Mouse (Mus musculus) kidney, postnatal 36 days (tissue): ENCODE measurements at regions not wholly inside any gene's neighbourhood (a gene's known extent, or its start where the extent isn't known, plus 50 kb on each side); places are given as distances from the start of the nearest gene placed in this dataset.
"Not testable (repeated sequence)": the region's sequence is repeated elsewhere in the genome, so short reads cannot be mapped to it uniquely, and the experiment has no call there.

ENCODE experiments used
- DNase-seq, 2 experiments: peaks; one replicate each; pipeline ENCODE4 v3.0.0; 2021 to 2022; ENCODE audit warnings: mixed read lengths in 2 of 2

DNA sequence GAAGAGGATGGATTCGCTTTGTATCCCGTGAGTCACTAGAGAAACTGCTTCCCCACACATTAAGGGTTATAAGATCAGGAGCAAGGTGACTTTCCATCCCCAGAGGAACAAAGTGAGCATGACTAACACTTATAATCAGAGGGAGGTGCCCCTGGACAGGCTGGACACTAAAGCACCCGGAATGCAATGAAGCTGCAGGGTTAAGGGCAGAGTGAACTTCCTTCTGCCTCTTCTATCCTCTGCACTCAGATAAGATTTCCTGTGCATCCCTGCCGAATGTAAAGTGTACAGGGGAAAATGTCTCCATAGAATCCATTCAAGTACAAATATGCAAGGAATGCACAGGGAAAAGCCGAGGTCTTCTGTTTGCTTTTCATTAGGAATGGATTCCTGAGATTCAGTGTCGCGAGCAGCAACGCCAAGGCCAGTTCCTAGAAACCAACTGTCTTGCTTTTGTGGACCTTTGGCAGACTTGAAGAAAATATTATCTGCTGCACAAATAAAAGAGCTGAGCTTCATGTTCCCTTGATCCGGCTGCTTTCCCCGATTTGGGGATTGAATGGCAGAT is 58.5 kb upstream of the Fbxl7 start:
- DNase-seq, result no peak

DNA sequence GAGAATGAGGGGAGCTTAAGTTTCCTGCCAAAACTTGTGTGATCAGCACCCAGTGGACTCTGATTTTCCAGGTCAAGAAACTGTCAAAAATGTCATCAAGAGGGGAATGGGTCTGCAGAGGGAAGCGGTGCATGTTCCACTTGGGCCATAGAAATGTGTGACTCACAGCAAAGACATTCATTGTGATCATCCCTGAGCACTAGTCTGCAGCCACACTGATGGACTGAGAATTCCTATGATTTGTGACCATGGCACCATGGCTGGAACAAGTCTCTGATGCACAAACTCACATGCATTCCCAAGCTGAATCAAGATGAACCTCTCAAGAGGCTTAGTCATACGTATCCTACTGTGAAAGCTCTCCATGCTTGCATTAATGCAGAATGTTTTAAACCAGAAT is 63.6 kb upstream of the Fbxl7 start:
- DNase-seq, result no peak

DNA sequence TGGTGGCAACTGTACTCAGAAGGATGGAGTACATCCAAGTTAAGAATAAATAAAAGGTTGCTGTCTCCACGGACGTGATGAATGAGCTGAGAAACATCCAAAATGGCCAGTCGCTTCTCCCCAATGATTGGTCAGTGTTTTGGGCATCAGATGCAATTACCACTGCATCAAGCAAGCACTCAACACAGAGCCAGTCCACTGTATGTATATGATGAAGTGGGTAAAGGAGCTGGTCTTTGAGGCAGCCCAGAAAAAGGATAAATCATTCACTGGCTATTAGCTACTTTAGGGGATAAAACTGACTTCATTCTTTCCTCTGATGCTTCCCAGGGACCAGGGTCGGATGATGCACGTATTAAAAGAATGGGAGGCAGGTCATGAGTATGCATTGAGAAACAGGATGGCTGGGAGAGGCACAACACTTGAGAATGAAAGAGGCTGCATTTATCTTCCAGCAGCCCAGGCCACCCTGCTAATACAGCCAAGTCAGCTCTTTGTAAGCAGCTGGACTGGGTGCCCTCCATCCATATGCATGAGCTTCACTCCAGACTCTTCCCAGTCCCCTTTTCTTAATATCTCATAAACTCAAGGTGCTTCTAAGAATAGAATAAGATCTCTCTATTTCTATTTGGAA is 73.1 kb upstream of the Fbxl7 start:
- DNase-seq, result no peak

DNA sequence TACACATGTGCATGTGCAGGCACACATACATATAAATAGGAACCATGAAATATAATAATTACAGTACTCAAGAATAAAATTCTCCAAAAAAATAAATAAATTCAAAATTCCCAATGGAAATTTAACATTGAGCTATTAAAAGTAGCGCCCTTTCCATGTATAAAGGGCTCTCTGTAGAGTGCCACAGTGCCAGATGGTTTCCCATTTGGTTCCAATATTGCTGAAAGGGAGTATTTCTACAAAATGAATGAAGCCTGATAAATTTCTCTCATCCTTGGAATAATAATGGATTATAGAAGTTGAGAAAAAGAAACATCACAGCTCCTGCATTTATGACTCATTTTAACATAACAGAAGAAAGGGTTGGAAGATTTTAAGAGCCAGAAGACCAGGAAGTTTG is 75.4 kb upstream of the Fbxl7 start:
- DNase-seq, result no peak

DNA sequence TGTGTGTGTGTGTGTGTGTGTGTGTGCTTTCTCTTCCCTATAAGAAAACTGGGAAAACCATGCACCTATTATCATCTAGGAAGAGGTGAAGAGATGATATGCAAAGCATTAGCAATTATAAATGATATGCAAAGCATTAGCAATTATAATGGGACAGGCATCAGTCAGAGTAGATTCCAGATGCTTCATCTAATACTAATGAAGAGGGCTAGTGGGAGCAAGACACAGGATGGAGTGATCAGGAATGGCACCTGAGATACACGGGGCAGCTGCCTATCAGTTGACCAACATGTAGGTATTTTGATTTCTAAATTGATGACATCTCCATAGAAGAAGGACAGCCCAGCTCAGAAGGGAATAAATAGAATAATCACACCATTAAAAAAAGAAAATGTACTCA is 97.7 kb upstream of the Fbxl7 start:
- DNase-seq, result no peak

DNA sequence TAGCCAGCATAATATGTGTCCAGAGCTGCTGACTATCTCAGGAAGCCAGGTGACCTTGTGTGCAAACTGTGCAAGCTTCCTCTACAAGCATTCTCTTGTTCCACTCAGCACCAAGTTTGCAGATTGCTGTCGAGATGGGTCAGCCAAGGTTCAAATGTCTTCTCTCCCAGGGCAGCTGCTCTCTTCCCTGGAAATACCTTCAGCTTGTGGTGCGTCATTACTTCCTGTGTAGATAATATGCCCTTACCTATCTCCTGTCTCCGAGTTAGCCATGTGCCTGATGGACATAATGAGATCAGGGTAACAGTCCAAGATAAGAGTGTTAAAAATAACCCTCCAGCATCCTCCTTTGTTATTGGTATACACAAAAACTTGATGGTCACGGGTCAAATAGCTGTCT is 113.7 kb upstream of the Fbxl7 start:
- DNase-seq, result no peak

DNA sequence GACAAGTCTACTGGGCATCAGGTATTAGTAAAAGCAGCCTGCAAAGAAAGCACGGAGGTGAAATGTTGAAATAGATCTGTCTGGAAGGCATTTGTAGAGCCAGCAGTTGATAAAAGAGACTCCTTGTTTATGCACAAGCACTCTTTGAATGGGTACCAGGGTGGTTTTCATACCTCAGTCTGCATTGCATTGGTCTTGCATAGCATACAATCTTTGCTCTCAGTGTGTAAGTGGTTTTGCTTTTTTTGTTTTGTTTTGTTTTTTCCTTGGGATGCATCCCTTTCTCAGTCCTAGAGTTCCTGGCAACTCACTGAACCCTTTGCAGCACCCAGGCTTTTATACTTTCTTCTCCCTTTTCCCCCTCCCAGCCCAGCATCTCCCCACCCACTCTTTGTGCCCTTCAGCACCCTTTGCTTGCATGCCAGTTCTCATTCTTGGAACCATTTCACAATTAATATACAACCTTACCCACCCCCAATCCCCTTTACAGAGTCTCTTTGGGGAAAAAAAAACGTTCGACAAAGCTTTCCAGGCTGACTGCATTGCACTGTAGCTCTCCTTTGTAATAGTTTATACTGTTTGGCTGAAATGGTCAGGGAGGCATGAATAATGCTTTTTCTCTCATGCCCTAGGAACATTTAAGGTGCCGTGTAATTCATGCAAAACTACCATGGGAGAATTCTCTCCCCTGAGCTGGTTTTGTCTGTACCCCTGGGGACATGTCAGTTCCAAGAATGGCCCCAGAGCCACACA is 118.7 kb upstream of the Fbxl7 start:
- peak; percentile 1 to 3 for DNase-seq

DNA sequence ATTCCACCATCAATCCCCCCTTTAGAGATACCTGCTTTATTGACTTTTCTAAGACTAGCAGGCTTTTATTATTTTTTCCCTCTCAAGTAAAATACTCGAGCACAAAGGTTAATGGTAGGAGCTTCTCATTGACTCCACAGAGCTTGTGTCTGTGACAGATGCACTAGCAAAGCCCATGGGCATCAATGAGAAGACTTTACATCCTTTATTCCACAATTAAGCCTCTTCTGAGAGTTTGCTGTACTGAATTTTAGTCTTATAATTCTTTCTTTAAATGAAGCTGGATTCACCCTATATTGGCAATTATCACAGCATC is 119.2 kb upstream of the Fbxl7 start:
- no peak for DNase-seq

DNA sequence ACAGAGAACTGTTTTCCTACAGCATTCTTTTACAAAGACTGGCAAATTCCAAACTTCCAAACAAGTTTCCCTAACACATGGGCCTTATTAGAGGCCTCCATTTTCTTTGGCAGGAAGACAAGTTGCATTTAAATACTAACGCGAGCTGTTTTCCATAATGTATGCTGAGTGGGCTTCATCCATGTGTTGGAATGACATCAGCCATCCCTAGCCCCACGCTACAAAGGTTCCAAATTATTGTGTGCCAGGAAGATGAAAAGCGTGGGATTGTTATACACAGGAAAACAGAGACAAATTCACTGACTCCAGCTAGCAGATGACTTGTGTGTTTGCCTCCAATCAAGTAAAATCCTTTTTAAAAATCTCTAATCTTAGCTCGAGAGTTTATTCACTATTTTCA is 125.1 kb upstream of the Fbxl7 start:
- DNase-seq, result no peak

DNA sequence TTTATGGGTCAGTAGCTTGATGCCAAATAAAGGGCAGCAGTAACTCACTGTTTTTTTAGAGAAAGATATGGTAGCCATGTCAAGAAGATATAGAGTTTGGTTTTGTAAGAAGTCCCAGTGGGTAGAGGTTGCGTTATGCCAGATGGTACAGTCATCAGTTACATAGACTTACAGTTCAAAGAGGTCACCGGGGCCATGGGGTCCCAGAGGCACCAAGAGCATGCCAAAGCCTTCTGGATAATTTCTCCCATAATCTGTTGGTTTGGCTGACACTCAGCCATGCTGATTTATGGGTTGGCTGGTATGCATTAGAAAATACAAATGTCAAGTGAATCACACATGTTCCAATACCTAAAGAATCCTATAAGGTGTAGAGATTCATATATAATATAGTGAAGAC is 137.9 kb upstream of the Fbxl7 start:
- no peak for DNase-seq

DNA sequence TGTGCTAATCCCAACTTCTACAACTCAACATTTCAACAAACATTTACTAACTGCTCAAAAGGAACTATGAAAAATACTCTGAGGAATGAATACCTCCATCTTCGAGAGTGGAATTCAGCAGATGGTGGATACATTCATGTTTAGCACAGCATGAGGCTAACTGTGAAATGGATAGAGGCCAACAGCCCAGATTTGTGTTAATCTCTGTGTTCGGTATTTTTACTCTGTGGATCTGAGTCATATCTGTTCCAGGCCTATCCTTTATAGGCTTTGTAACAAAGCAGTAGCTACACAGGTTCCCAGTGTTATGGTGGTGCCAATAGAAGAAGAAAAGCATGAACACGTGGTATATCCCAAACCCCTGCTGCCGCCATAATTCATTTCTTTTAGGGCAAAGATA is 148.4 kb upstream of the Fbxl7 start:
- DNase-seq, result no peak

DNA sequence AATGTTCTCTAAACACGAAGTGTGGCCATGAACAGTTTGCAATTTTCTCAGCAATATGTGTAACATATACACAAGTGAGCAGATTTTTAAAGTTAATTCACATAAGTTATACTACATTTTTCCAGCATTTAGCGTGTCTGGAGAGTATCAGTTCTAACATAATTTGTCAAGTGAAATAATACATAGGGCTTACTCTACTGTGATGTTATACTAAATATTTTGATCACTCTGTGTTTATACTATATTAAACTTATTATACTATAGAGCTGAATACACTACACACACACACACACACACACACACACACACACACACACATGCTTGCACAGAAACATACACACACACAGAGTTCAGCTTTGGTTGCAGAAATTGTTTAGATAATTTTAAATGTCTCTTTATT is 155.3 kb upstream of the Fbxl7 start:
- DNase-seq, result no peak

DNA sequence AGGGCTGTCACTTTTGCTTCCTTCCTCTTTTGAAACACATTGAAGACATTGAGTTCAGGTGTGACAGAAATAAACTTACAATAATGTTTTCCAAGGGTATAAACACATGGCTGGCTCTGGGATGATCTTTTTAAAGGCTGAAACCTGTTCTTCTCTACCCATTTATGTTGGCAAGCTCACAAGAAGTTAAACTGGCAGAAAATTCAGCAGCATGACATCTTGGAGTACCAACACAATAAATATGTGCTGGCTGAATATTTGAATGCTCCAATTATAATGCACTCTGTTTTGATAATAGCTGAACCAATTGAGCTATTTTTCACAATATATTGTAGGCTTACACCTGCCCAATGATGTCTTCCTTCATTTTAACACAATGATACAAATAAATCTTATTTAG is 168.1 kb upstream of the Fbxl7 start:
- no peak for DNase-seq

DNA sequence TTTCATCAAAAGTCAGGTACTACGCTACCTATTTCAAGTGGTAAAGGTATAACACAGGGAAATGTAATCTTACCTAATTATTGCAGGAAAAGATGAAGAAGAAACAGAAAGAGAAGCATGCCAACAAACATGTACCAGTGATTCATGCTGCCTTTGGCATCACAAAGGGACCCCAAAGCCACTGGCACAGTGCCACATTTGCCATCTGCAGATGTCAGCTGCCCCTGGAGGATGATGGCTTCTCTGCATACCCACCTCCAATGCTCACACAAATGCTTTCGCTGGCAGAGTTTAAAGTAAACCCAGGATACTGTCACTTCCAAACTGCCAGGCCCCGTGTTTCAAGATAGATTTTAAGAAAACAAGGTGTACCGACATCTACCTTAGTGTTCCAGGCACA is 168.6 kb upstream of the Fbxl7 start:
- no peak for DNase-seq

DNA sequence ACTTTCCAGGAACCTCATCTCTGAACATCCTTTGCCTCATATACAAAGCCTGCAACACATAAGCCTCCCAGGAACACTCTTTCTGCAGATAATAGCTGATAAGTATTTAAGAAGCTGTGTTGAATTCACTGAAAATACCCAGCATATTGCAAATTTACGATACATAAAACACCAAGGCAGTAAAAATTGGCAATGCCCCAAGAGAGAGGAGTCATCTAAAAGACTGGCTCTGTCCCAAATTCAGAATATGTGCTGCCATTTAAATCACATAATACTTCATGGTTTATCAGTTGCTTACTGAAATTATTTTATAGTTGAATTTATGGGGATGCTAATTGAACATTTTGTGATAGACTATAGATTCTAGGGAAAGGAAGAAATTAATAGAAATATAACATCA is 172.3 kb upstream of the Fbxl7 start:
- DNase-seq, result no peak

DNA sequence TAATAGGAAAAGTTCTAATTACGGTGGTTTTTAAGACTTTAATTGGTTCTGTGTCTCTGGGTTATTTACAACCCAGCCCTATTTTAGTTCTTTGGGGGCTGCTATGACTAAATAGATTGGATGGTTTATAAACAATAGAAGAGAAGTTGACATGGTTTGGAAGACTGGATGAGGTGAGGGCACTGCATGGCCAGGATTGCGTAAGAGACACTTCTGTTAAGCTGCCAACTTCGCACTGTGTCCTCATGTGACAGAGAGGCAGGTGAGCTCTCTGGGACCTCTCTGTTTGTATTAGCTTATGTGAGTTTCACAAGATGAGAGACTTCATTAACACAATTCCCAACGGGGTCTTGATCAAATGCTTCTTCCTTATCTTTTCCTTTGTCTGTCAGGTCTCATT is 182.5 kb upstream of the Fbxl7 start:
- DNase-seq, result no peak

DNA sequence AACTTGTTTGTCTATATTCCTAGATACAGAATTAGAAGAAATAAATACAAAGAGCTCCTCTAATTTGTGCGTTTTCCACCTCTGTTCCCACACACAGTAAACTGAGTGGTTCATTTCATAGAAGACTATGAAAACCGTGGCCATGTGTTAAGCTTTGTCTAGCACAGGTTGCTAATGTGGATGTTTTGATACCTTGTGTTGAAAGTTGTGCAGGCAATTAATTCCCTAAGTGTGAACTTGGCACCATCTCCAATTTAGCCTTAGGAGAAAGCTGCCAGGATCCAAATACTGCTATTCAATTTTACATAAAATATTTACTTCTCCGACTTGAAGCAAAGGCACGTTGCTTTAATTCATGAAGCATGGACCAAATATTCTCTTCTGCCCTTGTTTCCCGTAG is 187.4 kb upstream of the Fbxl7 start:
- no peak for DNase-seq

DNA sequence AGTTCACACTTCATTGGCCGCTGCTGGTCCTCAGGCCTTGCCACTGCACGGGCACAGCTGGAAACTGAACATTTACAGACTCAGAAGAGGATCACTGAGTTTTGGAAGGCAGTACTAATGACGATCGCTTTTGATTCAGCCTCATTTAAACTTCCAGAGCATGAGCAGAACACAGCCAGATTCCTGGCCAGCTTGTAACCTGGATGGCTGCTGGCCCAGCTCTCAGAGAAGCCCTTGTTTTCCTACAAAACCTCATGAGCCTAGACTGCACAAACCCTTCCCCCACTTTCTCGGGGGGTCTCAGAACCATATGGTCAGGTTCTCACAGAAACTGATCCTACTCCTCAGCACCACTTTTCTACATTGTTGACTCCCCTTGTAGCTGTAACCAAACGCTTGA is 188.2 kb upstream of the Fbxl7 start:
- DNase-seq, result no peak

DNA sequence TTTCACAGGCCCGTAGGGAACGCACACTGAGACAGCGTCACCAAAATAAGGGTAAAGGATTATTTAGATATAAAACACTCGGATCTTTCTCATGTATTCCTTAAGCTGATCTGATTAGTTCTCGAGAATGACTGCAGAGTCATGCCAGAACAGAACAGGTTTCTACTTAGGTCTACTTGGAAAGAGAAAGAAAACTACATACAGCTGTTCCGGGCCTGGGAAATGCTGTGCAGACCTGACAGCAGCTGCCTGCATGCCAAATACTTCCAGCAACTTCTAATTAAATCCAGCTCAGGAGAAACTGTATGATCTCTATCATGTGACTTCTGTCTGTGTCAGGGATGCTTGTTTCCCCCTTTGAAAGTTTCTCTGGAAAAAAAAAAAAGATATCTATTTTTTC is 193.8 kb upstream of the Fbxl7 start:
- no peak for DNase-seq

DNA sequence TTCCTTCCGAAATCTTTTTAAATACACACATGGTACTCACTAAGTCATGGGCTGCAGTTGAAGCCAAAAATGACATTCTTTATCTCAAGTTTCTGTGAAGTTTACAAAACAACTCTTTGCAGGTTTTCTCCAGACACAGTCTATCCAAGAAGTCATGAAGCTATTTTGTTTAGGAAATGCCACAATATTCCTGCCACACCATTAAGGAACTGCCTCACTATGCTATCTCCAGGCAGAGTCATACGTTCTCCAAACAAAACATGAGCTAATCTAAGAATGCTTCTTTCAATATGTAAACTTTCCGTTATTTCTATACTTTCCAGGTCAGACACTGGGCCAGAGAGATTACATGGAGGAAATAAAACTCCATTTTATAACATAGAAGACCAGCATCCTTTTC is 198.7 kb upstream of the Fbxl7 start:
- DNase-seq, result no peak

DNA sequence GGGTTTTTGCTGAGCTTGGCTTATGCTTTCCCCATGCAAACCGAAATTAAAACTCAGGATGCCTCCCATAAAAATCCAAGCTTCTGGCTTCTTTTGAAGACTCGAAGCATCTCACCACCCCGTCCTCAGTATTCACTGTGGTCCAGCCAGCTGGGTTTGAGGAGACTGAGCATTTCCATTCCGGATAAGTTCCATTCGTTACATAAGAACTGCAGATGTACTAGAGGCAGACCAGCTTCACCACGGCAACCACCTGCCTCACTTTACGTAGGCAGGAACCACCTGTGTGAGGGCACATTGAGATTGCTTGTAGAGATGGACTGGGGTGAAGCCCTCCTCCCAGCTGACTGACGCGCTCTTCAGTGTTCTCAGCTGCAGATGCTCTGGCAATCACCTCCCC is 199.9 kb upstream of the Fbxl7 start:
- DNase-seq, result no peak

DNA sequence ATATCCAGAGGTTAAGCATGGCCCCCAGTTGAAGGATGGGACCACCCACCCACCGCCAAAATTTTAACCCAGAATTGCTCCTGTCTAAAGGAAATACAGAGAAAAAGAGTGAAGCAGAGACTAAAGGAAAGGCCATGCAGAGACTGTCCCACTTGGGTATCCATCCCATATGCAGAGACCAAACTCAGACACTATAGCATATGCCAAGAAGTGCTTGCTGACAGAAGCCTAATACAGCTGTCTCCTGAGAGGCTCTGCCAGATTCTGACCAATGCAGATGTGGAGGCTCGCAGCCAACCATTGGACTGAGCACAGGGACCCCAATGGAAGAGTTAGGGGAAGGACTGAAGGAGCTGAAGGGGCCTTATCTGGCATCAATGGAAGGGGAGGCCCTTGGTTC is 206.2 kb upstream of the Fbxl7 start:
- not testable (repeated sequence) for DNase-seq

DNA sequence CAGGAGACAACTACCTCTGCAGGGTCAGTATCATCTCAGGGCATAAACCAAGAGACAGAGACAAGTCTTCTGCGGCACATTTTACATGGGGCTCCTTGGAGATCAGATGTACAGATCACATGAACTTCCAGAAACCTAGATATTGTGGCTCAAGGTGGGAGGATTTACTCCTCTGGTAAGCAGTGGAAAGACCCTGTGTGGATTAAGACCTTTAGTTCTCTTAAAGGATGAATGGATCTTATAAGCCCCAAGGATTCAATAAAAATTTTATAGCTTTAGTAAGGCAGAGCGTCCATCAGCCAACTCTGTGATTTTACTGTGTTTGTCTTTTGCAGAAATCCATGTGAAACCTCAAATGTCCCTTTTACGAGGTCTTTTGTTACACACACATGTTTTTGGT is 213.8 kb upstream of the Fbxl7 start:
- DNase-seq, result no peak

DNA sequence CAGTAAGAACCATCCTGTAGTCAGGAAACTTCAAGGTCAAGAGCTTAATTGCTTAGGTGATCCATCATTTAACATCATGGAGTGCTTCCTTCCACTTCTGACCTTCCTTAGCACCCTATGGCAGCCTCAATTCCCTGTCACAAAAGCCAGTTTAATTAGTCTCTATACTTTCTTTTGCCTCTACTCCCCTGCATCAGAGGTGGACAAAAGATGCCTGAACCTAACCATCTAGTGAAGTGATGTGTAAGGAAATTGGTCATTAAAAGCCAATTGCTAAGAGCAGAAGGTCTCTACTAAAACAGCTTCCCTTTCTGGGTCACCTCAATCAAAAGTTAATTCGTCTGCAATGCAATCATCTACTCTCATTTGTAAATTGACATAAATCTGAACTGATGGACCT is 234.3 kb upstream of the Fbxl7 start:
- DNase-seq, result no peak

DNA sequence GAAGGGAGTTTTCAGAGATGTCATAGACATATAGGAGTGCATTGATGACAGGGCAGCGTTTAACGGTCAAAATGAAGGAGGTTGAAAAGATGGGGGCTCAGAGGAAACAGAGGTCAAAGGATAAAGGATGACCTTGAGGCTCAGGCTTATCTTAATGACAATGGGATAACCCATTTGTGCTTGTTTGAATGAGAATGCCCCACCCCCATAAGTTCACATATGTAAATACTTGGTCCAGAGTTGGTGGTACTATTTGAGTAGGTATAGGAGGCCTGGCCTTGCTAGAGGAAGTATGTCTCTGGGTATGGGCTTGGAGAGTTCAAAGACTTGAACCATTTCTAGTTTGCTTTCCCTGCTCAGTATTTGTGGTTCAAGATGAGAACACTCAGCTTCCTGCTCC is 237.4 kb upstream of the Fbxl7 start:
- no peak for DNase-seq
